Mouse (Mus musculus): ENCODE results near the gene Tfpi.

The Tfpi gene

DNA sequence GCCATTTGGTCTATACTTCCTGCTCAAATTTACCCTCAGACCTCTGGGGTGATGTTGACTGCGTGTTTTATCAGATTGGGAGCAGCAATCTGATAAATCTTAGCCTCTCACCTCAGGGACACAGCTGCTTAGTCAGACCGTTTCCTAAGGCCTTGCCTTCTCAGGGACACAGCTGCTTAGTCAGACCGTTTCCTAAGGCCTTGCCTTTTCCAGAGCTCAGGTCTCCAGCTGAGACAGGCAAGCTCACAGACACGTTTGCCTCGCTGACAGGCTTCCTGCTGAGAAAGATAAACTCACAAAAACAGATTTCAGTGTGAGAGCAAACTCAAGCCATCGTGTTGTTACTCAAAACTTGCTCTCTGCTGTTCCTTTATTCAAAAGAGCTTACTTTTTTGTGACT, 1.9 kb downstream of the Tfpi start:
- no peak for DNase-seq (ENCODE audit: low read depth)

DNA sequence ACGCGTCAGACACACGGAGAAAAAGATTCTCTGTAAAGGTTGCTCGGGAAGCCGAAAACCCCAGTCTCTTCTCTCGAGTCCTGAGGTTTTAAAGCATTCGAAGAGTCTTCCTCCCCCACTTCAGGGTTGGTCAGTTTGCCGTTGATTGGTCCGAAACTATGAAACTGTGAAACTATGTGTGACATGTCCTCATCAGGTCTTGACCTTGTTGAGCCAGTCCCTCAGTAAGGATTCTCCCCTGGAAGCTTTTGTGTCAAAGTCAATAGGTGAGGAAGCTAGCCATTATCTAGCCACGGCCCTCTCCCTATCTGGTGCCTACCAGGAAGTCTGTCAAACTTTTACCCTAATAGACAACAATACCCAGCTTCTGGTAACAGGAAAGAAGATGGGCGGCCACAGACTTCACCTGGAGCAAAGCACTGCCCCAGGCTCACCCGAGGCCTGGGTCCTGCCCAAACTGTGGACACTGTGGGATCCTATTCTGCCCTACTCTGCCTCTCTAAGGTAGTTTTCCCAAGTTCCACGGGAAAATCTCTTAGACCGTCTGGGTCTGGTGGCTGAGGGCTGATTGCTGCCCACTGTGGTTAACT, 2.5 kb downstream of the Tfpi start:
- no peak for DNase-seq (ENCODE audit: low read depth)

DNA sequence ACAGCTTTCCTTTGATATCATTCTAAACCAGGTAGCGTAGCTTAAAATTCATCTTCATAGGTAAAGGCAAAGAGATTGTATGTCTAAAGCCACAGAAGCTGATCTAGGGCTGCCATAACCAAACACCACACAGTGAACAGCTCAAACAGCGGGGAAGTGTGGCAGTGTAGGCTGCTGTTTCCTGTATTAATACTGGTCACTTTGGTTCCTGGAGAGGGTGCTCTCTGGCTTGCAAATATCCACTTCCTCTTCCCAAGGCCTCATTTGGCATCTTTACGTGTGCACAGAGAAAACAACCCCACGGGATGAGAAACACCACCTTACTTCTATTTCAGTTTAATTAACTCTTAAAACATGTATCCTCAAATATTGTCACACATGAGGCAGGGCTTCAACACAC, 9.2 kb downstream of the Tfpi start:
- no peak for DNase-seq (ENCODE audit: low read depth)

DNA sequence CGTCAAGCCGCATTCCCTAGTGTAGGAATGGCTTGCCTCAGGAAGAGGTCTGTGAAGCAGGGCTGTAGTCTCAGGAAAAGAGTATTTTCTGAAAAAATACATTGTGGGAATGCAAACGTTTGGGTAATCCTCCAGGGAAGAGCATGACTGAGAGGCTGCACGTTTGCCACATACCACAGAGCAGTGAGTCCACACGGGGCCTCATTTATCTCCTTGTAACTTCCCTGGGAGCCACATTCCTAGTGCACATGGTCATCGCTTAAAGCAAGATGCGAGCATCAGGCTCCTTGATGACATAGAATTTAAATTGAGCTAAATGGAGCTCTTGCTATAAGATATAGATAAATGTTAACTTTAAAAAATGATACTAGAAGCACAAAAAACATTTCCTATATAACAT, 11.6 kb downstream of the Tfpi start:
- no peak for DNase-seq (ENCODE audit: low read depth)

DNA sequence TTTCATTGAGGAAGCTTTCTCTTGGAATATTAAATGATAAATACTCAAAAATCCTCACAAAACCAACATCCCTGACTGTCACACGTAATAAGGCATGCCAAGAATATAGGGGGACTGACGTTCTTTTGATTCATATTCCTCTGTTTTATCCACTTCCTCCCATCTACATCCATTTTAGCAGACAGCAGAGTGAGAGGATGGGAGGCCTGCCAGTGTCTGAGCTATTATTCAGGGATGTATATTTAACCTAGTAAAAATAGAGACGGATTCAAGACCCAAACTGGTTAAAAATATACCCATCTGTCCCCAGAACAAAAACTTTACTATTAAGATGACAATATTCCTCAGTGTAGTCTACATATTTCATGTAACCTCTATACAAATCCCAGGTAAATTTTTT, 14.2 kb downstream of the Tfpi start:
- DNase-seq (ENCODE audit: low read depth) = no peak

DNA sequence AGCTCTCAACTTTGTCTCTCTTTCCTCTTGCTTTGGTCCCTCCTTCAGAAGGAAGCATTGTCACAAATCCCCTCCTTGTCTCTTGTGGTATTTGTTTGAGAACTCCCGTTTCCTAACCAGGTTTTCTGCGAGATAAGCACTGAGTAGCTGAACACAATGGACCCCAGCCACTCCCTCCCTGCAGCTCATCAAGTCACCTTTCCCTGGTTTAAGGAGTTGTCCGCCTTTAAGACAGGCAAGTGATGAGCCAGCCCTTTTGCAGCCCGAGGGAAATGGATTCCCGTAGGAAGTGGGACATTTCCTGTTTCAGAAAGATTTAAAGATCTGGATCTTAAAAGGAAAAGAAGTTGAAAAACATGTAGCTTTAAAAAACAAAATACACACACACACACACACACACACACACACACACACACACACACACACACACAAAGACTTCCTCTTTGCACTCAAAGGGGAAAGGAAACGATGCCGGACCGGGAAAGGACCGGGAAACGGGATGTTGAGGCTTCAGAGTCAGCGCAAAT, 16.9 kb downstream of the Tfpi start:
- no peak for DNase-seq (ENCODE audit: low read depth)

DNA sequence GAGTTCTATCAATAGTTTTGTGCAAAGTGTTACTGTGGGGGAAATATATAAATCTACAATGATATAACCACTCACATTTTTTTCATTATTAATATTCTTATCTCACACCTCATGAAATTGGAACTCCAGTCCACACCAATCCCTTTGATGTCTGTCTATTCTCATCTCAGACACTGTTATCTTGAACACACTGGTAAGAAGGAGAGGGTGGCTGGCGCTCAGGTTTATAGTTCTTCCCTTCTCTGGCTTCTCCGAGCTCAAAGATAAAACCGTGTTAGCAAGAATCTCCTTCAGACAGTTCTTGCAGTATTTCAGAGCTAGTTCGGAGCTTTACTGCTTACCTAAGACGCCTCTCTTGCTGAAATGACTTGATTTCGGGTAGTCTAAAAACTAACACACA, 19.4 kb downstream of the Tfpi start:
- DNase-seq (ENCODE audit: low read depth) = no peak

DNA sequence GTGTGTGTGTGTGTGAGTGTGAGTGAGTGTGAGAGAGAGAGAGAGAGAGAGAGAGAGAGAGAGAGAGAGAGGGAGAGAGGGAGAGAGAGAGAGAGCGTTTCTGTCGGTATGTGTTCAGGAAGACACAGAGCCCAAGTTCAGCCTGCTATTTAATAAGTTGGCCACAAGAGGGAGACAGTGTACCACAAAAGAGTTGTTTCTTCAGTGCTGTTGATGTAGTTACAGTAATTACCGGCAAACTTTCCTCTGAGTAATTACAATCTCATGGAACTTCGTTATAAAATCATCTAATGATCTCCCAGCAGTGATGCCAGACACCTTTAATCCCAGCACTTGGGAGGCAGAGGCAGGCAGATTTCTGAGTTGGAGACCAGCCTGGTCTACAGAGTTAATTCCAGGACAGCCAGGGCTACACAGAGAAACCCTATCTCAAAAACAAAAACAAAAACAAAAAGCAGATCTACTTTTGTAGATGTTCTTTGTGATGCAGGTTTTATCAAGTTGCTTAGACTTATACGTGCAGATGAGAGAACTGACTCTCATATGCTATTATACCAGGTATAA, 21.3 kb downstream of the Tfpi start:
- peak; percentile 94 for DNase-seq (ENCODE audit: low read depth)

DNA sequence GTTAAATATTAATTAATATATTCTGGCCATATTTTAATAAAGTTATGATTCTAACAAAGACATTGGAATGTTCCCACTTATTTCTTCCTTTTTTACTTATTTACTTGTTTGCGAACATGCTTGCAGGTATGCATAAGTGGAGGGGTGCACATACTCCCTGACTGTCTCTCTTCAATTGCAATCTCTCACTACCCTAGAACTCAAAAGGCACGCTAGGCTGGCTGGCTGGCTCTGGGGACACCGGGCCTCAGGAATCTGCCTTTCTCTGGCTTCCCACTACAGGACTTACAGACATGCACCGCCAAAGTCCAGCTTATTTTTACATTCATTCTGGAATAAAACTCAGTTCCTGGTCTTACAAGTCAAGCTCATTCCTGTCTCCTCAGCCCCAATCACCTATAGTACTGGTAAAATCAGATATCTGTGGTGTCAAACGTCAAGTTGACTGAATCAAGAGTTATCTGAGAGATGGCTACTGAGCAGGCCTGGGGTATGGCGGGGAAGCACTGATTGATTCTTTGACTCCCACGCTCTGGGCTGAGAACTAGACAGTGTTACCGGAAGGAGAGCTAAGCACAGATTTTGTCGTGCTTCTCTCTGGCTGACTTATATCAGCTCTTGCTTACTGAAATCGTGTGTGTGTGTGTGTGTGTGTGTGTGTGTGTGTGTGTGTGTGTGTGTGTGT, 21.9 kb downstream of the Tfpi start:
- DNase-seq (ENCODE audit: low read depth) = peak; percentile 65

DNA sequence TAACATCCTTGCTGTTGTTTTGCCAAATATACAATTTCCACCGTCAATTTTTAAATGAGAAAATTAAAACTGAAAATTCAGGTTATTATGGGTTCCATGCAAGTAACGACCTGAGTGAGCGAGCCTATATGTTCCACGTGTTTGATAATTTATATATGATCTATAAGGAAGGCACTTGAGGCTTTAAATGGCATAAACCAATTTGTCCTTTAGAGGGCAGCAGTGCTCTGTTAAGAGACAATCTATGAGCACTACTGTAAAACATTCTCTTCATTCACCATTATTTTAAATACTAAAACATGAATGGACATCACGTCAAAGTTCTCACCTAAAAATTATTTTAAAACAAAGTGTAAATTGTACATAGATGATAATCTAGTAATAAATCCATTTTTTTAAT, 22.5 kb downstream of the Tfpi start:
- DNase-seq (ENCODE audit: low read depth) = peak; percentile 90

DNA sequence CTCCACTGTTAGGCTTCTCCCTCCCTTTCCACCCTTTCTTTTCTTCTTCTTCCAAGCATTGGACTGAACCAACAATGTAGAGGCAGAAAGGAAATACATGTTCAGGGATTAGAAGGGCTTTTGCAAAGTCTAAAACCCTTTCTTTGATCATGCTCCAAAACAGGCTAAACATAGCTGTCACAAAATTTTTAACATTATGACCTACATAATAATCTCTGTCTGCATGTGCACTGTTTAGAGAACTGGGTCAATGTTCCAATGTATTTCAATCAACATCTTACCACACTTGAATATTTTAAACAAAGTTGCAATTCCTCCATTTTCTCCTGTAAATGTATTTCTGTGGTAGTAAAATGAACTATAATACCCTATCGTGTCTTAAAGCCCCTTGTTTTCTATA, 31.1 kb downstream of the Tfpi start:
- no peak for DNase-seq (ENCODE audit: low read depth)

DNA sequence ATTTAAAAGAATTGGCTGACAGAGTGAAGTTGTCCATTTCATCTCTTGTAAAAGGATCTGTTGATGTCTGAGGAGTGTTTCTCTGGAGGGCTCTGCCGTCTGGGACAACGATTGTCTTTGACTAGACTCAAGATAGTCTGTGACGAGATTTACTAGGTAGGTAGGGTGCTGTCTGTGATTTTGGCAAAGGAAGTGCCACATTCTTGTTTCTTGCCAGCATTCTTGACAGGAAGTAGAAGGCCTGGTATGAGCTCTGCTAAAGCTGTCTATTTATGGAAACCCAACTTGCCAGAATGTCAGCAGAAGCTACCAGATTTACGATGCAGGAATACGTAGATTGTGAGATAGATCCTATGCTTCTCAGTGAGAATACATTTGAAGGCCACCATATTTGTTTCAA, 34.6 kb downstream of the Tfpi start:
- DNase-seq (ENCODE audit: low read depth) = no peak

DNA sequence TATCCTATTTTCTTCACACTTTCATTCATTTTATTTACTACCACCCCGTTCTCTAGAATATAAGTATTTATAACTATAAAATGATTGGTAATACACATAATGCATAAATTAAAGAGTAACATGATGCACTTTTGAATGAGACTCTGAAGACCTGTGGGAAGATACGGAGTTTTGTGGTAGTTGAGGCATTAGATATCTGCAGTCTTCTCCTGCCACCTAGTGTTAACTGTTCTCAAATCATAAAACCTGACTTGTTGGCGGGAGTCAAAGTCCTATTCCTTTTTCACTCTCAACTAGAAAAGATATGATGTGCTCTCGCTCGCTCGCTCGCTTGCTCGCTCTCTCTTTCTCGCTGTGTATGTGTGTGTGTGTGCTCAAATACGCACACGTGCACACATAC, 46.9 kb downstream of the Tfpi start:
- DNase-seq (ENCODE audit: low read depth) = peak; percentile 83

DNA sequence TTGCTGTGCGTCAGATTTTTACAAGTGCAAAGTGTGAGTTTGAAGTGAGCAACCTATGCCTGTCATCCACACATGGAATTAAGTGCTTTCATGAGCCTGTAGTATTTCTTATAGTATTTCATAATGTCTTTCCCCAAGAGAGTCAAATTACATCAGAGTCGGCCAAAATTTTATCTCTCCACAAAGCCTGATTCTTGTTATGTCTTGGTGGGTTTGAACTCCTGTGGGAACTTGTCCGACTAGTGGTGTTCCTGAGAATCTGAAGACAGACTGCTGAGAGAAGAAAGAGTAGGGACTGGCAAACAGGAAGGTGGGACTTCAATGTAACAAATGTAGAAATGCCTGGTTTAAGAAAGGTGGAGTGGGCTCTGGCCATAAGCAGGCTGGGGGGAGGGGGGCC, 47.7 kb downstream of the Tfpi start:
- no peak for DNase-seq (ENCODE audit: low read depth)

DNA sequence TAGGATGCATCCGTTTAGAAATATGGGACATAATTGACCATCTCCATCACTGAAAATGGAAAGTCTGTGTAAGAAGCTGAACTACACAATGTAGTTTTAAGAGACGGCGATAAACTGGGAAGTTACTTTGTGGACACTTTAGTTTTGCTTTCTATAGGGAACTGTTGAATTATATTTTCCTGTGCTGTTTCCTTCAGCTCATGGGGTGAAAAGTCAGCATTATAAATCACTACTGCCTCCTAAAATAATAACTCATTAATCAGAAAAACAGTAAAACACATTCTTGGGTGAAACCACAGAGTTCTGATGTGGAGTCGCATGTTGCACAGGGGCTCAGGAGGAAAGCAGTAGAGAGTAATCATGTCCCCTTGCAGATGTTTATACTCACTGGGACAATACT, 50.0 kb downstream of the Tfpi start:
- peak; percentile 12 for DNase-seq (ENCODE audit: low read depth)

DNA sequence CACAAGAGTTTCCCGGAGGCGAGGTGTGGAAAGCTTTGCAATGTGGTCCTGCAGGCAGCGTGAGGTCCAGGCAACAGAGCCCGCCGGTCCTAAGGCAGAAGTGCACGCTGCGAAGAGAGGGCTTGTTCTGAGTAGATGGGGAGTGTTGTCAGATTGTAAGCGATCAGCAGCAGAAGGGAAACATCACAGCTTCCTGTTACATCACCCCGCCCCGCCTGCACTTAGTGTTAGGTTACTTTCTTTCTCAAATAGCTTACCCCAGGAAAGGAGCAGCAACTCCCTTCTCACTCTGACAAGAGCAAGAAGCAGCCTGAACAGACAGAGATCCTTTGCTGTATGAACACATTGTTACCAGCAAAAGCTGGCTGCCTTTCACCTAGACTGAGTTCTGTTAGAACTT, 51.4 kb downstream of the Tfpi start, which contains the start of gene Calcrl:
Gene Calcrl (minus strand): TSS at position 274 of the 400 bp plus-strand sequence.
- DNase-seq (ENCODE audit: low read depth) = peak; percentile 86

DNA sequence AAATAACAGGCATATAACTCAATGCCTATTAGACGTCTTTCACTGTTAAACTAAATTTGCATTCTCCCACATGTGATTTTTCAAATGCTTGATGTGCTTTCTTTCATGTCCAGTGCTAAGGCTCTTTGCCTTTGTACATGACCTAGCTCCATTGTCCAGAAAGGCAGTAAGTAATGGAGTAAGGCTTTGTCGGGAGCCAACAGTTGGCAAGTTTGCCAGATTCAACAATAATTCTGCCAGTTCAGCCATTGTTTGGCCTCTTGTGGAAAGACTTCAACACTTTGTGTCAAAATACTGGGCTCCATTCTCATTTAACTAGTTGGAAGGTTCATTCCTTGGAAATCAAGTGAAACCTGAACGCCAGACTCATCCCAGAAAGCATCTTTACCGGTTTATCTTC, 60.1 kb downstream of the Tfpi start:
- no peak for DNase-seq (ENCODE audit: low read depth)

DNA sequence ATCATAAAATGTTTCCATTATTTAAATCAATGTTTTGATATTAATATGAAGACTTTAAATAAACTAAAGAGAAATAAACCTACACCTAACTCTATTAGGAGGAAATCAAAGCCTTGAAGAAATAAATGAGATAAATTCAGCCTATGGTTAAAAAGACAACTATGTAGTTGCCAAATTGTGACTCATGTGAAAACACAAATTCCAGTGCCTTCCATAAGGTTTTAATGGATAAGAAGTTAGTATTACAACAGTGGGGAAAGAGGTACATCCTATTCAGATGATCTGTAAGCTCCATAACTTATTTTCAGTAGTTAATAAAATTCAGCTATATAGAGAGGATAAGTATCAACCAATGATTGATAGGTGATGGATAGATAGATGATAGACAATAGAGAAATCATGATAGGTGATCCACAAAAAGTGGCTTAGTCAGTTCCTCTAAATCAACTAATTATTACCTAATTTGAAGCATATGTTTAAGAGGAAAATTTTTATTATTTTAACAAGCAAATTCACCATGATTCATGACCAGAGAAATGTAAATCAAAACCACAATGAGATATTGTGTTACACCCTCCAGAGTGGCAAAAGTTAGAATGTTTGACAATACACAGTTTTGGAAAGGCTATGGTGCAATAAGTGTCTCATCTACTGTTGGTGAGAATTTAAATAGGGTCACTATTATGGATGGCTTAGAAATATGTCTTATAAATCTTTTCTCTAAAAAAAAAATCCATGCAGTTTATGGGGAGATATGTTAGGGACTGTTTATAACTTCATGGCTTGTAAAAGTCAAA, 66.6 kb downstream of the Tfpi start:
- DNase-seq (ENCODE audit: low read depth) = no peak

DNA sequence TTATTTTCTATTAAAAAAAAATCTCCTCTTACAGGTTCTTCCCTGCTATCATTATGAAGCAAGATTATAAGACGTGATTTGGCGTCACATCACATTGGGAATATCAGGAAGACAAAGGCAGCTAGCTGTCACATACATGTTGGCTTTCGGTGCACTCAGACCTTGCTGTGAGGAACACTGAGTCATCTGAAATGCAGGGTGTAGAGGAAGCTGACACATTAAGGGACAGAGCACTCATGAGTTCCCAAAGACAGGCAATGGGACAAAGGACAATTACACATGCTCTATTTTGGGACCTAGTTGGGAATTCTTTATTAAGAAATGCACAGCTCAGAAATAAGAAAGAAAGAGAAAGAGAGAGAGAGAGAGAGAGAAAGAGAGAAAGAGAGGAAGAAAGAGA, 71.7 kb downstream of the Tfpi start:
- DNase-seq (ENCODE audit: low read depth) = no peak

DNA sequence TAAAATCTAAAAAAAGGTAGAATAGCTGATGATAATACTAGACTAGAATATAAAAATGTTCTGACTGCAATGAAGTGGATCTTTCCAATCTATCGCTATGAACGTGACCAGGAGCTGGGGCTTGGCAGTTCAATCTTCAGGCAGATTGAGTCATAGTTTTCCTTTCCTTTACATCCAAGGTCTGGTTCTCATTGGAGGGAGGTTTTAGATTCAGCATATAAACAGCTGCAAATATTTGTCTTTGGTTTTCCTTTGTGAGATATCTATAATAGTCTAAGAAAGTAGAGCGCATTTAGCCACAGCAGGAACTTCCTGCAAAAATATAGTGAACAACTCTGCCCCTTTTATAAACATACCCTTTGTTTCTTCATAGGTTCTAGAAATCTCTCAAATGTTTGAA, 73.9 kb downstream of the Tfpi start:
- no peak for DNase-seq (ENCODE audit: low read depth)

DNA sequence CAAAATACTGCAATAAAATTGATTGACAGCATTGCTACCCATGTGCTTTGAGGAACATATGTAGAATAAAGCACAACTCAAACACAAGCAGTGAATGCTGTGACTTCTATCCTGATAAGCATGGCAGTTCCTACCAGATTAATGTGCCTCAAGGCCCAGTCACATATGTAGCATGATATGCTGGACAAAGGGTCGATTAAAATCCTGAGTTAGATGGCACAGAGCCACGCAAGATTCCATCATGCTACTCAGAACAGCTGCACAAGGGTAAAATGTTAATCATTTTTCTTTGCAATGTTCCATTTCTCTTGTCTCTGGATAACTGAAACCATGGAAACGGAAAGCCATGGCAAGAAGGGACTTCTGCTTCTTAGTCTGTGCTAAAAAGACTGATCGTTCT, 80.0 kb downstream of the Tfpi start:
- no peak for DNase-seq (ENCODE audit: low read depth)

DNA sequence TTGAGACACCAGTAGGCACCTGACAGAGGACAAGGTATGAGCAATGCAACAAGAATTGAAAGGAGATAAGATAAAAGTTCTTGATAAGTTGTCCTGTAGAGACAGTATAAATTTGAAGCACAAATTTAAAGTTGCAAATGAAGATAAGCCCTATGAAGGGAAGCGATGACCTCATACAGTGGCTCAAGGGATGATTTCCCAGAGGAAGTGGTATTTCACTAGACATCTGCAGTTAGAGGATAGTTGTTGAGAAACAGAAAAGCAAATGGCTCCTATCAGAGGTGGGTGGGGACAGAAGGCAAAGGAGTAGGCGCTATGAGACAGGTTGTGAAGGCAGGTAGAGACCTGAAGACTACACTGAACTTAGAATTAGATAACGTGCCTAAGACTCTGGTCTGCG, 83.3 kb downstream of the Tfpi start:
- no peak for DNase-seq (ENCODE audit: low read depth)

DNA sequence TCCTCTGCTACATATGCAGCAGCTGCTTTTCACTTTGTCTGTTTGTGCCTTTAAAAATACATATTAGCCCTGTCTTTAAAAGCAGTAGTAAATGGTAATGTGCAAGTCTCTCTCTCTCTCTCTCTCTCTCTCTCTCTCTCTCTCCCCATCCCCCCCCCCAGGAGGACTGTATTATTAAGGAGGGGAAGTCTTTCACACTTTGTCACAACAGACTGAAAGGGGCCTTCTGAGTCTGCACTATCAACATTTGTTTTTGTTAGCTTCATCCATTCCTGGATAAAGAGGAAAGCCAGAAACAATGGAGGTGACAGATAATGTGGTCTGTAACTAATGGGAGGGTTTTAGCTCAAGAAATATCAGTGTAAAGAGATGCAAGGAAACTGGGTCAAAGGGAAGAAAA, 87.5 kb downstream of the Tfpi start:
- DNase-seq (ENCODE audit: low read depth) = no peak
